Mouse (Mus musculus) left cerebral cortex, adult 9 months (tissue): ENCODE measurements at regions not wholly inside any gene's neighbourhood (a gene's known extent, or its start where the extent isn't known, plus 50 kb on each side); places are given as distances from the start of the nearest gene placed in this dataset.

Experiments
- DNase-seq, 2 experiments: peaks; one replicate each; pipeline ENCODE4 v3.0.0; 2022; ENCODE audit warnings: low spot score in 2 of 2

- peak in 1 of 2 experiments; percentile 3 for DNase-seq
Observed at GRCm38 (mm10) chr10:98424450-98424849, 489.8 kb upstream of the Atp2b1 start.

- no peak for DNase-seq
Observed at GRCm38 (mm10) chr10:98434974-98435373, 479.2 kb upstream of the Atp2b1 start.

GRCm38 (mm10) chr10:98461538-98461937 lies 452.7 kb upstream of the Atp2b1 start:
- no peak for DNase-seq

- DNase-seq, result no peak
Observed at GRCm38 (mm10) chr10:98474581-98474980, 439.6 kb upstream of the Atp2b1 start.

- peak; percentile 66 to 84 for DNase-seq
Observed at GRCm38 (mm10) chr10:98485751-98486681, 428.2 kb upstream of the Atp2b1 start.

- peak in 1 of 2 experiments; percentile 57 for DNase-seq
Observed at GRCm38 (mm10) chr10:98494354-98494753, 419.9 kb upstream of the Atp2b1 start.

- no peak for DNase-seq
Observed at GRCm38 (mm10) chr10:98496254-98496653, 418.0 kb upstream of the Atp2b1 start.

- no peak for DNase-seq
Observed at GRCm38 (mm10) chr10:98500315-98500714, 413.9 kb upstream of the Atp2b1 start.

GRCm38 (mm10) chr10:98501566-98501965 lies 412.6 kb upstream of the Atp2b1 start:
- no peak for DNase-seq

GRCm38 (mm10) chr10:98504524-98504923 lies 409.7 kb upstream of the Atp2b1 start:
- no peak for DNase-seq

- no peak for DNase-seq
Observed at GRCm38 (mm10) chr10:98508515-98509143, 405.6 kb upstream of the Atp2b1 start.

GRCm38 (mm10) chr10:98514836-98515235 lies 399.4 kb upstream of the Atp2b1 start:
- DNase-seq, result no peak

- DNase-seq, result no peak
Observed at GRCm38 (mm10) chr10:98517609-98518008, 396.6 kb upstream of the Atp2b1 start.

GRCm38 (mm10) chr10:98529565-98529964 lies 384.6 kb upstream of the Atp2b1 start:
- peak; percentile 50 to 62 for DNase-seq

- no peak for DNase-seq
Observed at GRCm38 (mm10) chr10:98531425-98531824, 382.8 kb upstream of the Atp2b1 start.

- no peak for DNase-seq
Observed at GRCm38 (mm10) chr10:98538706-98539105, 375.5 kb upstream of the Atp2b1 start.

GRCm38 (mm10) chr10:98541062-98541461 lies 373.1 kb upstream of the Atp2b1 start:
- DNase-seq, result no peak

- DNase-seq, result no peak
Observed at GRCm38 (mm10) chr10:98542072-98542471, 372.1 kb upstream of the Atp2b1 start.

- no peak for DNase-seq
Observed at GRCm38 (mm10) chr10:98543253-98543997, 370.8 kb upstream of the Atp2b1 start.

GRCm38 (mm10) chr10:98543998-98544349 lies 370.2 kb upstream of the Atp2b1 start:
- DNase-seq, result no peak

GRCm38 (mm10) chr10:98554575-98554974 lies 359.6 kb upstream of the Atp2b1 start:
- DNase-seq, result no peak

- DNase-seq, result no peak
Observed at GRCm38 (mm10) chr10:98557470-98558060, 356.6 kb upstream of the Atp2b1 start.
